Mouse (Mus musculus): Measurements from ENCODE around the gene Slc35g3. TPM values are rescaled to one million over a fixed set of nuclear protein-coding genes. Genes with fewer than 3 reads are reported as not detected.

The Slc35g3 gene
- total RNA-seq, 2 experiments from 2014 or later: not detected

Other genes starting within 250 kb of the Slc35g3 start
- 1 to 10 TPM; 3.9 to 4.3 TPM for gene Dnah2, start 212.9 kb downstream of the Slc35g3 start, total RNA-seq (2021)
- gene Efnb3, start 201.8 kb downstream of the Slc35g3 start, total RNA-seq (2021): 100 to 1,000 TPM; 126 to 137 TPM
- gene Wrap53, start 181.7 kb downstream of the Slc35g3 start, total RNA-seq (2021): 10 to 100 TPM; 14.3 to 14.8 TPM
- gene Trp53, start 181.6 kb downstream of the Slc35g3 start, total RNA-seq (2021): 10 to 100 TPM; 25.5 to 26.9 TPM
- 100 to 1,000 TPM; 402 to 407 TPM for gene Atp1b2, start 156.0 kb downstream of the Slc35g3 start, total RNA-seq (2021)
- not detected for gene Shbg, start 144.1 kb downstream of the Slc35g3 start, total RNA-seq (2021)
- 10 to 100 TPM in 1 of 2 experiments, 1 to 10 TPM in 1; 9.5 to 12.1 TPM for gene Sat2, start 139.9 kb downstream of the Slc35g3 start, total RNA-seq (2021)
- 100 to 1,000 TPM; 139 to 142 TPM for gene Fxr2, start 129.0 kb downstream of the Slc35g3 start, total RNA-seq (2021)
- not detected for gene Sox15, start 106.7 kb downstream of the Slc35g3 start, total RNA-seq (2021)
- 10 to 100 TPM; 56.2 to 60.3 TPM for gene Mpdu1, start 99.3 kb downstream of the Slc35g3 start, total RNA-seq (2021)
- gene Cd68, start 95.8 kb downstream of the Slc35g3 start, total RNA-seq (2021): 10 to 100 TPM; 13.1 to 13.8 TPM
- gene Eif4a1, start 89.5 kb downstream of the Slc35g3 start, total RNA-seq (2021): 100 to 1,000 TPM; 325 to 357 TPM
- gene Senp3, start 79.9 kb downstream of the Slc35g3 start, total RNA-seq (2021): 10 to 100 TPM; 96.1 to 97.5 TPM
- gene Tnfsf13, start 76.2 kb downstream of the Slc35g3 start, total RNA-seq (2021): 1 to 10 TPM; 1.9 to 2.0 TPM
- 10 to 100 TPM; 11.4 to 12.4 TPM for gene Tnfsf12, start 66.1 kb downstream of the Slc35g3 start, total RNA-seq (2021)
- 1 to 10 TPM; 1.2 to 1.6 TPM for gene Tnfsfm13, start 65.9 kb downstream of the Slc35g3 start, total RNA-seq (2021)
- gene Polr2a, start 3.3 kb downstream of the Slc35g3 start, total RNA-seq (2021): 10 to 100 TPM; 55.6 to 55.9 TPM
- 100 to 1,000 TPM; 147 to 152 TPM for gene Zbtb4, start 3.9 kb upstream of the Slc35g3 start, total RNA-seq (2021)
- 1 to 10 TPM in 1 of 2 experiments, under 1 TPM in 1; 0.52 to 1.0 TPM for gene Chrnb1, start 34.0 kb upstream of the Slc35g3 start, total RNA-seq (2021)
- gene Fgf11, start 39.9 kb upstream of the Slc35g3 start, total RNA-seq (2021): 10 to 100 TPM; 27.4 to 27.6 TPM
- gene Tmem102, start 43.7 kb upstream of the Slc35g3 start, total RNA-seq (2021): not detected
- gene Gm39566, start 53.3 kb upstream of the Slc35g3 start, total RNA-seq (2021): not detected
- gene Spem2, start 56.5 kb upstream of the Slc35g3 start, total RNA-seq (2021): not detected
- under 1 TPM in 1 of 2 experiments, not detected in 1; 0.62 TPM for gene Spem1, start 60.2 kb upstream of the Slc35g3 start, total RNA-seq (2021)
- gene Nlgn2, start 75.8 kb upstream of the Slc35g3 start, total RNA-seq (2021): 100 to 1,000 TPM; 191 to 196 TPM
- 100 to 1,000 TPM; 110 to 117 TPM for gene Tmem256, start 76.5 kb upstream of the Slc35g3 start, total RNA-seq (2021)
- gene Plscr3, start 84.4 kb upstream of the Slc35g3 start, total RNA-seq (2021): 10 to 100 TPM; 15.9 to 16.1 TPM
- not detected for gene Tnk1, start 96.8 kb upstream of the Slc35g3 start, total RNA-seq (2021)
- not detected for gene Tmem95, start 116.0 kb upstream of the Slc35g3 start, total RNA-seq (2021)
- gene Kctd11, start 119.4 kb upstream of the Slc35g3 start, total RNA-seq (2021): 1 to 10 TPM; 1.3 to 1.4 TPM
- not detected for gene Acap1, start 133.6 kb upstream of the Slc35g3 start, total RNA-seq (2021)
- under 1 TPM; 0.17 to 0.58 TPM for gene 2810408A11Rik, start 139.0 kb upstream of the Slc35g3 start, total RNA-seq (2021)
- 100 to 1,000 TPM; 108 to 114 TPM for gene Neurl4, start 139.1 kb upstream of the Slc35g3 start, total RNA-seq (2021)
- 10 to 100 TPM; 35.7 to 36.1 TPM for gene Gps2, start 151.9 kb upstream of the Slc35g3 start, total RNA-seq (2021)
- gene Eif5a, start 160.0 kb upstream of the Slc35g3 start, total RNA-seq (2021): 100 to 1,000 TPM; 438 to 463 TPM
- gene Ybx2, start 173.8 kb upstream of the Slc35g3 start, total RNA-seq (2021): 1 to 10 TPM; 8.7 to 9.2 TPM
- gene Slc2a4, start 186.2 kb upstream of the Slc35g3 start, total RNA-seq (2021): 1 to 10 TPM; 3.4 to 3.5 TPM
- gene Cldn7, start 202.8 kb upstream of the Slc35g3 start, total RNA-seq (2021): not detected
- gene Ctdnep1, start 219.2 kb upstream of the Slc35g3 start, total RNA-seq (2021): 100 to 1,000 TPM; 110 to 111 TPM
- gene Elp5, start 220.5 kb upstream of the Slc35g3 start, total RNA-seq (2021): 10 to 100 TPM; 76.7 to 80.1 TPM
- 100 to 1,000 TPM; 238 to 240 TPM for gene Gabarap, start 229.2 kb upstream of the Slc35g3 start, total RNA-seq (2021)
- gene Phf23, start 233.8 kb upstream of the Slc35g3 start, total RNA-seq (2021): 10 to 100 TPM; 50.3 TPM
- 10 to 100 TPM; 33.0 to 38.7 TPM for gene Dvl2, start 238.6 kb upstream of the Slc35g3 start, total RNA-seq (2021)

Data from layer of hippocampus, adult 18-20 months (tissue).